Mouse (Mus musculus) right cerebral cortex, adult 18-20 months (tissue): ENCODE data around the gene Galnt6.

Source experiments
- DNase-seq: peaks from one replicate; pipeline ENCODE4 v3.0.0; 2022; ENCODE audit warnings: mixed read lengths

Gene Galnt6

DNA sequence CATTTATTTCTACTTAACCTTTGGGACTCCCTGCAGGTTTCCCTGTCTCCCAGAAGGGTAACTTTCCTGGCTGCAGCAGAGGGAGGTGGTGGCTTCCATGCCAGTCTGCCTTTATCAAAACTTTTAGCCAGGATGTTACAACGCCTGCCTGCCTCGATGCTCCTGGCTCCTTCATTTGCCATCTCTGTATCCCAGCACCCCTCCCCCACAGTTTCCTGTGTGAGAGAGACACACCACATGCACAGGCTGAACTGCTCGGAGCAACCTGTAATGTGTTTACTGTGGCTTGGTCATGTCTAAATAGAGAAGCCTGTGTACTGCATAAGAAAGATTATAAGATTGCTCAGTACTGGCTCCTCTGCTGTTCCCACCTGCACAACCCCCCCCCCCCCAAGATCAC, 48.8 kb downstream of the Galnt6 start:
- no peak for DNase-seq

DNA sequence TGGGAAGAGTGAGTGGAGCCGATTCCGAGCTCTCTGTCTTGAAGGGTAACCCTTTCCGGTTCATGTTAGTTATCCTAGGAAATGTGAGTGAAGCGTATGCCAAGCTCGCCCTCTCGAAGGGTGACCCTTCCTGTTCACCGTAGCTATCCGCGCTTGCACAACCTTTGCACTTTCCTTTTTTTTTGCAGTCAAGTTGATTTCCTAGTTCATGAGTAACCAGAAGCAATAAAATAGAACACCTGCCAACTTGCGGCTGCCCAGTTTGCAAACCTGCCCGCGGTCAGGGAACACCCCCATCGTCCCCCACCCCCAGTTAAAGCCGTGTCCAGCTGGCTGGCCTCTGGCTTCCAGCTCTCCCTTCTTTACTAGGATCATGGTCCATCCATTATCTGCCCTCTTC, 50.2 kb downstream of the Galnt6 start:
- DNase-seq = no peak

DNA sequence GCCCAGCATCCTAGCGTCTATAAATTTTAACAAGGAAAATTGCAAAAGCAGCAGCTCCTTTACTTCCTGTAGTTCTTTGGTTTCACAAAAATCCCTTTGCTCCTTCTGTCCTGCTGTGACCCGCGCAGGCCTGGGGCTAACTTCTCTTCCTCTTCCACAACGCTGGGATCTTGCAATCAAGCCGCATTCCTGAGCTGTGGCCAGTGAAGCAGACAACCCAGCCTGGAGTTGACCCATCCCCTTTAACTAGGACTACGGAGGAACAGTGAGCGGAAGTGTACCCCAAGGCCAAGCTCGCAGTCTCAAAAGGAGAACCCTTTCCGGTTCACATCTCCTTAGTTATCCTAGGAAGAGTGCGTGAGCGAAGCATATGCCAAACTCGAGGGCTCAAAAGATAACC, 50.6 kb downstream of the Galnt6 start:
- DNase-seq = no peak

DNA sequence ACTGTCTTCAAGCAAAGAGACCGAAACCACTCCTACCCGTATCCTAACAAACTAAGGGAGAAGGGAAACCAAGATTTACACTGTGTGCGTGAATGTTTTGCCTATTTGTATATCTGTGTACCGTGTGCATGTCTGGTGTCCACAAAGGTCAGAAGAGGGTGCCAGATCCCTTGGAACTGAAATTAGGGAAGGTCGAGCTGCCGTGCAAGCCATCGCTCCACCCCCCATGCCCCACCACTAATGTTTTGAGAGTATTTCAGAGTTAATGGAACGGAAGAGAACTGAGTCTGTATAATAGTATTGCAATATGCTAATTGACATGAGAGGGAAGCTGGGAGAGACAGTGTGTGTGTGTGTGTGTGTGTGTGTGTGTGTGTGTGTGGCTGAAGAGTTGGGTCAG, 51.5 kb downstream of the Galnt6 start:
- no peak for DNase-seq

DNA sequence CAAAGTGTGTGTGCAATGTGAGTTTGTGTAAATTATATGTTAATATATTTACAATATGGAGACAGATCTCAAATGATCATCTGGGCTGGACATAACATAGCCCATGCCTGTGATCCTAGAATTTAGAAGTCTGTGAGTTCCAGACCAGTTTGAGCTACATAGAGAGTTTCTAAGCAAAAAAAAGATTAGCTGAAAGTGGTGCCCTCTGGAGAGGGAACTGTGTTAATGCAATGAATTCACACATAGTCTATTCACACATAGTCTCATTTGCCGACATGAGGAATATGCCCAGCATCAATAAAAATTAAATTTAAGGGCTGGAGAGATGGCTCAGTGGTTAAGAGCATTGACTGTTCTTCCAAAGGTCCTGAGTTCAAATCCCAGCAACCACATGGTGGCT, 52.7 kb downstream of the Galnt6 start:
- DNase-seq = no peak

DNA sequence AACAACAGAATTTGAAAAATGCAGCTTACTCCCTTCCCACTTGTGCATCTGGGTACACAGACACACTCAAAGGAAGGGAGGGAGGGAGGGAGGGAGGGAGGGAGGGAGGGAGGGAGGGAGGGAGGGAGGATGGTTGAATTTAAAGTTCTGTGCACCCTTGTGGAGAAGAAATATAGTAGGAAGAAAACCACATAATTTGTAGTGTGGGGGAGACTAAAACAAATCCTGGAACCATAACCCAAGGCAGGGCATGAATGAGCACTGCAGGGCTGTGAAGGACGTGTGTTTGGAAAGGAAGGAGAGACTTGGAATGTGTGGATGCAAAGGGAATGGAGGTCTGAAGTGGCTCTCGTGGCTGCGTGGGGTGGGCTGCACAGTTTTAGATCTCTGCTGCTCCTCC, 53.7 kb downstream of the Galnt6 start:
- no peak for DNase-seq

DNA sequence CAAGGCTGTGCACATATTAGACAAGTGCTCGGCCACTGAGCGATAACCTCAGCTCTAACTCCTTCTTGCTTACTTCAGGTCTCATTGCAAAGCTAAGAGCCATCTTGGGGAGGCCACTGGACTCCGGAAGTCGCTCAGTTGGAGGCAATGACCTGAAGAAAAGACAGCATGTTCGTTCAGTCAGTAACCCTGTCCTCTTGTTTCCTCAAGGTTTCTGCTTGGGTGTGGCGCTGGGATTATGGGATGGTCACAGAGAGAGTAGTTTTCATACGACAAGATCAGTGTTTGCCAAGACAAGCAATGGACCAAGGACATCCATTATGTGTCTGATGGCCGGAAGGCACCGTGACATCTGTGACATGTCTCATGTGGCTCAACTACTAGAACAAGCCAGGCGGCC, 54.6 kb downstream of the Galnt6 start:
- no peak for DNase-seq

DNA sequence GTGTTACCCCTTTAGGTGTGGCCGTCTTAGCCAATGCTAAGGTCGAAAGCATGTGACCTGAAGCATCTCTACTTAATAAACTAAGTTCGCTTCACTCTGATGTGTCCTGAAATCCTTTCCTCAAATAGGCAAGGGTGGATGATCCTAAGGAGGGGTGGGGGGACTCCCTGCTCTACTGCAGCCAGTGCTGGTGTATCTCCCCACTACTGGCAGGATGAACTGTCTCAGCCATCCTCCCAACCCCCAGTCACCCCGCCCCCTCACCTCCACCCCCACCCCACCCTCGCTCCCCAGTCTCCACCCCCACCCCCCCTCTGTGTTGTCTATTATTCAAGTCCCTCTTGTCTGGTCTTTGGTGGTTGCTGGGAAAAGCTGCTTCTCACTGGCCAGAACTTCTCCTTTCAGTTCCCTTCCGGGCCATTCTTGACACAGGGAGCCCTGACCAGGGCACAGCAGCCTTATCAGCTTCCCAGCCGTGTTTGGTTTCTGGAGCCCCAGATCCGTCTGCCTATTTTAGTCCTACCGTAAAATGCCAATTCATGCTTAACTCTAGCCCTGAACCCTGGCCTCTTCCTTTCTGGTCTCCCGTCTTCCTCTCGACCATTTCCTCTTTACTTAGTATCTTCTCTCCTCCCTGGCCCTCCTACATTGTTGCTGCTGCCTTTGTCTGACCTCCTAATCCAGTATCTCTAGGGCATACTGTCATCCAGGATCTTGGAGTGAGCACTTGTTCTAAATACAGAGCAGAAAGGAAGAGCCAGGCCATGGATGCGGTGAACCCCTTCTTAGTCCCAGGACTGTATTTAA, 55.4 kb downstream of the Galnt6 start:
- no peak for DNase-seq

DNA sequence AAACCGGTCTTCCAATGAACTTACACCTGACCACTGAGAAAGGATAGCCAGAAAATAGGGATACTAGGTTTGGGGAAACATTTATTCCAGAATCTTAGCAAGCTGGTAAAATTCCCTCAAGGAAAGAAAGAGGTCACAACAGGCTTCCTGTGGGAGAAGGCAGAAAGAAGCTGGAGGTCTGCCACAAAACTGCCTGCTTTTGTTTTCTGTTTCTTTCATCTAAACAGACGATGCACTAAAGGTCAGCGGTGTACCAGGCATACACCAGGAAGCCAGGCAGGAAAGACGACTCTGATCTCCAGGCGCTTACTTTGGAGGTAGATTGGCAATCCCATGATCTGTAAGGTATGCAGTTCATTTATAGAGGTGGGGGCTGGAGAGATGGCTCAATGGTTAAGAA, 58.3 kb downstream of the Galnt6 start:
- DNase-seq = no peak

DNA sequence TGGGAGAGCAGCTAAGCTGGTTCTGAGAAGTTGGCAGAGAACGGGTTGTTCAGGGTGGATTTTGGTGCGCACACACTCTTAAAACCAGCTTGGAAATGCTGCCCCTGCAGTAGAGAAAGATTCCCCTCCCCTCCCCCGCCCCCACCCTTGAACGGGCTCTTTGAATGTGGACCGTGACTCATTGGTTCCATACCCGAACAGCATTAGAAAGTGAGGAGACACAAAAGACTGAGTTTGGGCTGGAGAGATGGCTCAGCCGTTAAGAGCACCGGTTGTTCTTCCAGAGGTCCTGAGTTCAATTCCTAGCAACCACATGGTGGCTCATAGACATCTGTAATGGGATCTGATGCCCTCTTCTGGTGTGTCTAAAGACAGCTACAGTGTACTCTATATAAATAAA, 59.2 kb downstream of the Galnt6 start:
- DNase-seq = no peak

DNA sequence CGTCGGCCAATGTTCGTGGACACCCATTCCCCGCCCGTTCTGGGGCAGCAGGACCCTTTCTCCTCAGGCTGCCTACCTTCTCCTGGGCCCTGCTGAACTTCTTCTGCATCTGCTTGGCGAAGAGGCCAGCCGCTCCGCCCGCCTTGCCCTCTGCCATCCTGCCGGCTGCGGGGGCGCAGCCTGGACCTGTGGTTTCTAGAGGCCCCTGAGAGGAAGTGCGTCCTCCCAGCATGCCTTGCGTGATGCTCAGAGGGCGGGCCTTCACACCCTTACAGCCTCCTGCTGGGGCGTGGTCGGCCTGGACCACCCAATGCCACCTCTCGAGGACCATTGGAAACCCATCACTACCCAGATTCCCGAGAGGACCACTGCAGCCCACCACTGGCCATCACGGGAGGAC, 59.8 kb downstream of the Galnt6 start, which contains the start of gene Bin2:
TSS of gene Bin2 (minus strand) at position 217 of the 400 bp plus-strand sequence.
- no peak for DNase-seq

DNA sequence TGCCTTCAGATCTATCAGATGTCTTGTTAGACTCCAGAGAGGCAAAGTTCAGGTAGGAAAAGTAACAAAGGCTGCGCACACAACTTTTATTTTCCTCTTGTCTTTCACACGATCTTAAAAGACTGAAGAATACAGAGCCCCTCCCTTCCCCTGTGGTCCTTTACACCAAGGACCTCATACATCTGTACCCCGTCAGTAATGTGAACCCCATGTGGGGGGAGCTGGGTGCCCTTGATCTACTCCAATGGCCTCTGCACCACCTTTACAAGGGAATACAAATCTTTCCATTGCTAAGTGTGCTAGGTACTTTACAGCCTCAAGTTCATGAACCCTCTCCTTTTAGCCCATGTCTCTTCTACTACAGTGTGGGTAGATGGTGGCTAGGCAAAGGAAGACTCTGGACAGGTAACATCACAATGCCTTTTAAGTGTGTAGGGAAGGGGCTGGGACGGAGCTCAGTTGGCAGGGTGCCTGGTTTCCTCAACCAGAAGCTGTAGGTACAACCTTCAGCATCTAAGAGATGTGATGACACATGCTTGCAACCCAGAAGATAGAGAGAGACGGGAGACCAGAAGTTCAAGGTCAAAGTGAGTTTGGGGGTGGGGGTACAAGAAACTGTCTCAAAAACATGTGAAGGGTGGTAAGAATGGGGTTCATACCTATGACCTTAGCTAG, 61.2 kb downstream of the Galnt6 start:
- DNase-seq = no peak

DNA sequence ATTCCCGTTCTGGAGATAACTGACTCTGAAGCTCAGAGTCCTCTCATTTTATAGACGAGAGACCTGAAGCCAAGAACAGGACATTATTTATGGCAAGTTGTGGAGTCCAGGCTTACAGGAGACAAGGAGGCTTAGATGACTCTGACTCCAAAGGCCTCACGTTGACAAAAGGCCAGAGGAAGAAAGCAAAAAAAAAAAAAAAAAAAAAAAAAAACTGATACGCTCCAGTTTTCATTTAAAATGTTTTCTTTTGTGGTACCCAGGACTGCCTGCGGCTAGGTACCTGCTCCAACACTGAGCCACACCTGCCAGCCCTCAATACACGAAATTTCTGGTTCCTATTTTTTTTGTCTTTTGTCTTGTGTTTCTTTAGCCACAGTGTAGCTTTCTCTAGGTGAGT, 61.8 kb downstream of the Galnt6 start:
- DNase-seq = no peak

DNA sequence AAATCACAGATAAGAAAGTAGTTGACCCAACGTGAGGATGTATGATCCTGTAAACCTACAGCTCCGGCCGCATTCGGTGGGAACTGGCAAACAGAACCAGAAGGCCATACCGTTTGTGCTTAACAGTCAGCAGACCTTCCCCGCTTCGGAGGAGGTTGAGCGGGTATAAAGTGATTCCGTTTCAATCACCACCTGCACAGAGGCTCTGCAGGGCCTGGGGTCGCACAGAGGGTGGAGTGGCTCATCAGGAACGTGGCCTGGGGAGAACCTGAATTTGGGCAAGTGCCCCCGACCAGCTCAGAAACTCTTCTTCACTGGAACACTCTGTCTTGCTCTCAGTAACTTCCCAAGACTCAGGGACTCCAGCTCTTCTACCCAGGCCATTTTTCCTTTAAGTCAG, 62.3 kb downstream of the Galnt6 start:
- DNase-seq = no peak

DNA sequence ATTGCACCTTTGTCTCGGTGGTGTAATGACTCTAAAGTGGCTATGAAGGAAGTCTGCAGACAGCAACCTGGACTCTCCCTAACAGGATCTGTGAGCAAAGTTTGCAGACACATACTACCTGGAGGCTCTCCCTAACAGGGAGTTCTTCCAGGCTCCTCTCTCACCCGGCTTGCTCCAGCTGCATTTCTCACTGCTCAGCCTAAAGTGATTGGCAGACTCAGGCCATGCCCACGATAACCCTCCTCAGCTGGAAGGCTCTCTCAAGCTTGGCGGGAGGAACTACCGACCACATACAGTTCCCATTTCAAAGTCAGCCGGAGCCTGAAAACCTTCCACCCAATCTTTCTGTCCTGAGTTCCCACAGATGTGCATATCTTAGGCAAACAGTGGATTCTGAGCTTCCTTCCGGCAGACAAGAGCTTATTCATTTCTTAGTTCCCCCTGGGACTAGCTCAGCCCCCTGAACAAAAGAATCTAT, 62.9 kb downstream of the Galnt6 start:
- no peak for DNase-seq

DNA sequence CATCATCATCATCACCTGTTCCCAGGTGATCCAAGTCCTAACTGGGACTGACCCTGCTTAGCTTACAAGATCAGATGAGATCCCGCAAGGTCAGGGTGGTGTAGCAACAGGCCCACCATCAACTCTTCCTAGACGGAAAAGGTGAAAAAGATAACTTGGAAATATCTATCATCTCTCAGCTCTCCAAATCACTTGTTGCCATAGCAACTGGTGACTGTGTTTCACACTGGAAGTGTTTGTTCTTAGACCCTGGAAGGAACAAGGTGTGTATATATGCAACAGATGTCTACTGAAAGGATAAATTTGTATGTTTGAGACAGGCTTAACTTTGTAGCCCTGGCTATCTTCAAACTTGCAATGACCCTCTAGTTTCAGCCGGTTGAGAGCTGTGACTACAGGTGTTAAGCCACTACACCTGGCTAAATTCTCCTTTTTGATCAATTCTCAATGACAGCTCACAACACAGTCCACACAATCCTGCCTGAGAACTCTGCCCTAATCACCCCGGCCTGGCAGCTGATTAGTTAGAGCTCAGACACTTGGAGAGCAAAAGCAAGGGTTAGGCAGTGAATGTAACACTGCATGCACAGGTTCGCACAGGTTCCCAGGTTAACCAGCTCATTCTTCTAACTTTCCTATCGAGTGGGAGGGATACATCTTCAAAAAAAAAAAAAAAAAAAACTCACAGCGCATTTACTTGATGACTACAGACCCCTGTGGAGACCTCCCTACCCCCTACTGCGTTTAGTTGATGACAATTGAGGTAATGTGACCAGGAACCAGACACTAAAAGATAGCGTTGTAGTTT, 63.6 kb downstream of the Galnt6 start:
- no peak for DNase-seq

DNA sequence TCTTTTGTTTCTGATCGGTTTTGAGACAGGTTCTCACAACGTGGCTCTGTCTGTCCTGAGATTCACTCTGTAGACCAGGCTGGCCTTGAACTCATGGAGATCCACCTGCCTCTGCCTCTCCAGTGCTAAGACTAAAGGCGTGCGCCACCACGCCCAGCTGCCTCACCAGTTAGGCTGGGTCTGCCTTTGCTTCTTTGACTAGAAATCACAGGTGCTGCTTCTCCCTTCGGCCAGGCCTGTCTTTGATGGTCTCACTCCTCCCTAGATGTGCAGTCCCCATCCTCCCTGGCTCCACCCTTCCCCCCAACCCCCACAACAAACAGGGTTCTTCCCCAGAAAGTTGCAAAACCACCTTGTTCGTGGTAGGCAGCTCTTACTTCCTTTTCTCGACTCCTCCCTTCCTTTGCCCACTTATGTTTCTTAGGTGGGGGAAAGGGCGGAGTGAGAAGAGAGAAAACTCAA, 64.3 kb downstream of the Galnt6 start:
- no peak for DNase-seq

DNA sequence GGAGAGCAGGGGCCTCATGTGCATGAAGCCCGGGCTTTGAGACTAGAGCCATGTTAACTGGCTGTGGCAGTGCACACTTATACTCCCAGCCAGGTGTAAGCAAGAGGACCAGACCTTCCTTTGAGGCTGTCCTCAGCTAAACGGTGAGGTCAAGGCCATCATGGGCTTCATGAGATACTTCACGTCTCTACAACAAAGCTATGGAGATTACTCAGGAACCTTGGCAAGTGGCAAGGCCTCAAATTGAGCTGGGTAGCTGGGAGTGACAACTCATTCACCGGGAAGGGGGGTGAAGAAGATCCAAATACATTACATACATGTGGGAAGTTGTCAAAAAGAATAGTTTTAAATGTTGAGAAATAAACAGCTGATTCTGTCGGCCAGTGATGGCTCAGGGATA, 68.4 kb downstream of the Galnt6 start:
- no peak for DNase-seq

DNA sequence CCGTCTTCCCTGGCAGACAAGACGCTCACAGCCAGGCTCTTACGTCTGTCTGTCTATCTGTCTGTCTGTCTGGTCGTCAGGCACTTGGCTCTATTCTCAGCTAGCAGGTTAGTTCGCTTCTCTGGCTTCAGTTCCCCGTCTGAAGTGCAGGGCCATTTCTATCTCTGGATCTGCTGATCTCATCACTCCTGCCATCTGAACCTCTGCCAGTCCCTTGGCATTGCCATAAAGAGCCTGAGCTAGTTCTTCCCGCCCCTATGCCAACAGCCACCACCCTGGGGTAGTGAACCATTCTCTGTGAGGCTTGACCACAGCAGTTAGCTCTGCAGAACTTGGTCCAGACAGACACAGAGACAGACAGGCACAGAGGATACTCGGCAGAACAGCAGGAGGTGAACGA, 68.9 kb downstream of the Galnt6 start:
- no peak for DNase-seq

DNA sequence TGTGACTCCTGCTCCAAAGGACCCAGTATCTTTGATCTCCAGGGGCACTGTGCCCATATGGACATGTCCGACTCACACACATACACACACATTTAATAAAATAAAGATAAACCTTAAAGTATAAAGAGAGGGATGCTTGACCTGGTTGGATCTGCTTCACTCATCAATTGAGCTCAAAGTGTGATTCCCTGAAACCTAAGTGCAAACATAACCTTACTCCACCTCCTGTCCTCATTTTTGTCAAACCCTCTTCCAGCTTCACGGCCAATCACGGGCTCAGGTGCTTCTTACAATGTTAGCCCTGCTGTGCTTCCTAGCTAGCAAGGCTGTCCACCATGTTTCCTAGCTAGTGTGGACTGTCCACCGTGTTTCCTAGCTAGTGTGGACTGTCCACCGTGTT, 74.0 kb downstream of the Galnt6 start:
- no peak for DNase-seq

DNA sequence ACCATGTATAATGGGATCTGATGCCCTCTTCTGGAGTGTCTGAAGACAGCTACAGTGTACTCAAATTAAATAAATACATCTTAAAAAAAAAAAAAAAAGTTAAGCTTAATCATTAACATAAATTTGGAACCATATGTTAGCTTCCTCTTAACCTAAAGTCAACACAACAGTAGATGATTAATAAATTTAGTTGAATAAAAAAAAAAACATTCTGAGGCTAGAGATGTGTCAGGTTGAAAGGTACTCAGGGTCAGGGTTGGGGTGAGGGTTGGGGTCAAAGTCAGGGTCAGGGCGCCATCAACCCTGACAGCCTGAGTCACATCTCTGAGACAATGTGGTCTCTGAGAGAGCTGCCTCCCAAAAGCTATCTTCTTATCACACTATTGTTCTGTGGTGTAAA, 74.9 kb downstream of the Galnt6 start:
- no peak for DNase-seq

DNA sequence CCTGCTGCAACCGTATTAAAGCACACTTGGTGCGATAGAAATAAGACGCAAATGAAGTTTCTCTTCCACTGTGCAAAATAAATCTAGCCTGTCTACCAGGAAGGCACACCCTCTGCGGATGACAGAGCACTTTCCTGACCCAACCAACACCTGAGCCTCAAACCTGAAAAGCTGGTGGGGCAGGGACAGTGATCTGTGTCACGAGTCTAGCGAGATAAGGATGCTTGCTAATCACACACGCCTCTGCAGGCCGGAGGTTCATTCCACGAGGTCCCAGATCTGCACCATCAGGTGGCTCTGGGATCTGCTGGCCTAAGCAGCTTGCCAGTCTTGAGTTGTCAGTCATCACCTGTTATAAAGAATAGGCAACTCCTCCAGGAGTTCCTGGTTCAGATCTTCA, 77.6 kb downstream of the Galnt6 start:
- no peak for DNase-seq

DNA sequence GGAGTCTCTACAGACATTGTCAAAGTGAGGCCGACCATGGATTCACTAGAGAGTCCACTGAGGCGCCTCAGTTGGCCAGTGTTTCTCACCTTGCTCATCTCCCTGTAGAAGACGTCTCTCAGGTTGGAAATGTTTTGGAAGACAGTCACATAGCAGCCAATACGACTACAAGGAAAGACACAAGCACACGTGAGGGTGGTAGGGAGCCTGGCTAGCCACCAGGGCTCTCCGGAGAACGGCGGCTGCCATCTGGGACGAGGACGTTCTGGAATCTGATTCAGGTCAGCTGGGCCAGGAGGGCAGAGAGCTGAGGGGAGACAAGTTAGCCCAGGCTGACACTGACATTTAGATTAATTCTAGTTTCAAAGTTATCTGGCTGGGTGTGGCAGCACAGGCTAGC, 79.1 kb downstream of the Galnt6 start:
- no peak for DNase-seq

DNA sequence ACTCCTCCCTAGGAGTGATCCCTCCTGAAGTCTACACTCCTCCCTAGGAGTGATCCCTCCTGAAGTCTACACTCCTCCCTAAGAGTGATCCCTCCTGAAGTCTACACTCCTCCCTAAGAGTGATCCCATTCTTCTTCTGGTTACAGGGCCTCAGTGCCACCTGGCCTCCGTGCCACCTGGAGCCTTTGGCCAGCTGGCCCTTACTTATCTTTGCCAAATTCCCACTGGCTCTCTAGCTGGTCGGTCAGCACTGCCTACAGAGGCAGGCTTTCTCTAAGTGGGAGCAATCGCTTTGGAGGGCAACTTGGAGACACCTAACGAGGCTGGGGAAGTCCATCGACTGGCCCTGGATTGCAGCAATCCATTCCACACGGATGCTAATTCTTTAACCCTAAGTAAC, 83.0 kb downstream of the Galnt6 start:
- no peak for DNase-seq
